Mouse (Mus musculus) midbrain, embryonic 11.5 days (tissue): Measurements from ENCODE around the gene Palld. TPM values are rescaled to one million over a fixed set of nuclear protein-coding genes. Genes with fewer than 3 reads are reported as not detected.
A peak's percentile ranks its signal among the peaks of the same experiment; 100 is the strongest.

ENCODE experiments used
- ATAC-seq: fragments of 200-750 bp; cut with Nextera tagmentation; 2 replicates; pipeline ENCODE4 v1.8.0; 2017; ENCODE audit warnings: moderate TSS enrichment, moderate library complexity; ENCODE audit not compliant: low FRiP score
- DNase-seq: peaks from one replicate; pipeline ENCODE4 v3.0.0; 2015; ENCODE audit warnings: low spot score; ENCODE audit errors: missing footprints
- H3K27ac ChIP-seq: fragments of 300-500 bp; sonication (generic); 2 replicates; pipeline ENCODE4 v1.5.1; 2014; ENCODE audit warnings: low read depth, low read length
- H3K27me3 ChIP-seq: fragments of 300-500 bp; sonication (generic); 2 replicates; pipeline ENCODE4 v1.6.1; 2014; ENCODE audit warnings: mild to moderate bottlenecking, low read length, moderate library complexity, mixed read lengths; ENCODE audit not compliant: control insufficient read depth, insufficient read depth
- H3K36me3 ChIP-seq: fragments of 300-500 bp; sonication (generic); 2 replicates; pipeline ENCODE4 v1.6.1; 2014; ENCODE audit warnings: mild to moderate bottlenecking, low read length, moderate library complexity, mixed read lengths; ENCODE audit not compliant: control insufficient read depth, insufficient read depth
- H3K4me1 ChIP-seq: fragments of 300-500 bp; sonication (generic); 2 replicates; pipeline ENCODE4 v1.6.1; 2014; ENCODE audit warnings: low read length; ENCODE audit not compliant: control insufficient read depth, insufficient read depth
- H3K4me2 ChIP-seq: fragments of 300-500 bp; sonication (generic); 2 replicates; pipeline ENCODE4 v1.6.1; 2014; ENCODE audit warnings: mild to moderate bottlenecking, moderate library complexity
- H3K4me3 ChIP-seq: fragments of 300-500 bp; sonication (generic); 2 replicates; pipeline ENCODE4 v1.5.1; 2014; ENCODE audit warnings: low read depth, low read length
- H3K9ac ChIP-seq: fragments of 300-500 bp; sonication (generic); 2 replicates; pipeline ENCODE4 v1.6.1; 2014; ENCODE audit warnings: low read length
- H3K9me3 ChIP-seq: fragments of 300-500 bp; sonication (generic); 2 replicates; pipeline ENCODE4 v1.6.1; 2016; ENCODE audit warnings: low read length; ENCODE audit not compliant: control insufficient read depth
- WGBS: fragments of 180-500 bp; shearing (Covaris S2); extraction: QIAGEN DNeasy Blood & Tissue Kit; methylation state at CpG from one replicate; pipeline ENCODE4 v1.1.7; 2014; 5-methylcytosine and 5-hydroxymethylcytosine counted together
- polyA plus RNA-seq: library from polyadenylated mRNA; unstranded; fragments of >200 nt; fragmentation: Nextera tagmentation; extraction: Ambion mirVana; gene quantifications from 2 replicates; pipeline ENCODE4 v1.2.1, GENCODE M21; 2014

The Palld gene
- polyA plus RNA-seq, 1 experiment from 2014 or later, result 40.4 TPM

DNA sequence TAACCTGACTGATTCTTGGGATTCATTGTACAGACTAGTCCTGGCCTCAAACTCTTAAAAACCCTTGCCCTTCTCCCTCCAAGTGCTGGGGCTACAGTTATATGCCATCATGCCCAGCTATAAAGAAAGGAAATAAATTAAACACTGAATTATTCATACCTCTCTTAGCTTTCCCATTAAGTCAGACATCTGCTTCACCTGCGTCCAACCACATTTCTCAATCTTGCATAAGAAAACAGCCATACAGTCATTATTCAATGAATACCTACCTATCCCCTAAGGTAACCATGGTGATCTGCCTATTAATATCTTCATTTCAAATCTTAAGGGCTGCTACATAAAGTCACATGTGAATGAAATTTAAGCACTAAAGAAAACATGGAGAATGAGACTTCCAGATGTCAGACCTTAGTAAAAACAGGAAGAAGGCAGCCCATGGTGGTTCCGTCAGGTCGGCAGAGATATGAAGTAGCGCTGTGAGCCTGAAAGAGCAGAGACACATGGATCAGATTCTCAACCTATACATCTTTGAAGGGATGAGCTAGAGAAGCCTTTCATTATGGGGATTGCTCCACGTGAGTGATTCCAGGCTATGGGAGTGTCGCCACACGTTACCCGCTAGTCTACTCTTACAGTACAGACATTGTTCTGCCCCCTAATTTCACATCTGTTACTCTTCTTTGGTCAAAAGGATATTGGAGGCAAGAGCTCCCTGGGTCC lies 193.7 kb downstream of the Palld start:
- peaks cover 2% of the 10 kb centered on the region; the same call in 1 of the 2 replicates for H3K4me1 ChIP-seq
- no peaks in the 10 kb centered on the region for H3K9me3 ChIP-seq
- H3K9ac ChIP-seq, result no peak overlapping the region
- no peak overlapping the region for H3K27ac ChIP-seq
- H3K36me3 ChIP-seq, result no peaks in the 10 kb centered on the region
- 77% methylated on average over 8 of the region's 8 CpGs for WGBS
- DNase-seq, result no peak
- no peaks in the 10 kb centered on the region for H3K27me3 ChIP-seq
- no peak overlapping the region for H3K4me2 ChIP-seq
- H3K4me3 ChIP-seq, result no peak overlapping the region
- ATAC-seq, result peak; percentile 63

DNA sequence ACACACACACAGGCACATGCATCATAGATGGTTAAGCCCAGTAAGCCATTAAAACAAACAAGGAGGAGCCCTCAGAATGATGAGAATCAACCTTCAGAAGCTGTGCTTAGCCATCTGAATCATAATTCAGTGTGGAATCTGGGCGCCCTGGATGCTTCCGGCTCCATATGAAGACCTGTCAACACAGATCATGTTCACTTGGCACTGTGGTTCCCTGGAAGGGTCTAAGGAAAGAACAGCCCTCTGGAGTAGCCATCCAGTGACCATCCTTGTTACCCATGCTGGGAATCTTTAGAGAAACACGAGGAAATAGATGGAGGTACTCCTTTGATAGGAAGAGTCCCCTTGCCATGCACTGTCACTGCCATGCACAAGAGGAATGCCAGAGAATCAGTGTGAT lies 197.0 kb downstream of the Palld start:
- Histone ChIP-seq H3K9ac (no peak overlapping the region), H3K27me3 (no peaks in the 10 kb centered on the region), H3K27ac (no peak overlapping the region), H3K4me2 (no peak overlapping the region), H3K4me3 (no peak overlapping the region), H3K4me1 (peaks cover 12% of the 10 kb centered on the region), H3K36me3 (peaks cover 9% of the 10 kb centered on the region; the same call in 1 of the 2 replicates), H3K9me3 (no peaks in the 10 kb centered on the region)
- DNase-seq (no peak), ATAC-seq (no peak)
- WGBS, result 92% methylated on average over 3 of the region's 3 CpGs

DNA sequence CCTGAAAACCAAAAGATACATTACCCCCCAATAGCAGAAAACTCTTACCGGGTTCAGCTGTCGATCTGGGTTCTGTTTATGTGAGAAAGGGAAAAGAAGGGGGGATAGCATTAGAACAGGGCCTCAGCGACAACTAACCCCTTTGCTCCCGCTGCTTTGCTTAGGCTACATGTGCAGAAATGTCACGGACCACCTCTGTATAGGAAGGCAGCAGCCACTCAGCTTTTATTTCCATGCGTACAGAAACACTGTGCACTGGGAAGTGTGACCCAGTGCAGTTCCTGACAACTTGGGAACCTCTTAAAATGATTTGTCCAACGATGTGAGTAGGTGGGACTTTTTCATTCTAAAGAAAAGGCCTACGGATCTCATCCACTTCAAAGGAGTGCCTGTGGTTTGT lies 200.4 kb downstream of the Palld start:
- peaks cover 10% of the 10 kb centered on the region; the same call in 1 of the 2 replicates for H3K36me3 ChIP-seq
- WGBS, result 72% methylated on average over 8 of the region's 8 CpGs
- ATAC-seq, result no peak

DNA sequence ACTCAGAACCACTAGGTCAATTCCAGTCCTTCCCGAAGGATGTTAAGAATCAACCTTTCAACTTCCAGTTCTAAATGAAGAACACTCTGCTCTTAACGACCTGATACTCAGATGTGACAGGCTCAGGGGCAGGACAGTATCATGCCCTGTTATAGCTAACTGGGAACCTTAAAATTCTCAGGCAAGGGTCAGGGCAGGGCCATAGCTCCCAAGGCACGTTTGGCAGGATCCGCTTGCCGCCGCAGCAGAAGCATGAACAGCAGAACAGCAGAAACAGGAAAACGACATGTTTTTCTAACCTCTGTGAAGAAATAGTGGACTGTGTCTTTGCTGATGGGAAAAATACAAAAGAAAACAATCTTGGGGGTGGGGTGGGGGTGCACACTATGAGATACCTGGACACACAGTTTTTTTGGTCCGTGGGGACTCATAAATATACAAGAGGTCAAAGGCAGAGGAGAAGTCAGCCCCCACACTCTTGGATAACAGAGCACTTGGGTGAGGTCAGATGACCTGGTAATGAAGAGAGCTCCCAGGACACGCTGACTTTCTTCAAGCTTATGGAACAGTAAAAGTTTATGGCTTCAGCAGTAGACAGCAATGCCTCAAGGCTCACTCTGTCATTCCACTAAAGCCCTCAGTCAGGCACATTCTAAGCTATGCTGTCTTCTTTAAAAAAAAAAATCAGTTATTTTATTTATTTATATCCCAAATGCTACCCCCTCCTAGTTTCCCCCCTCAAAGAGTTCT lies 201.4 kb downstream of the Palld start:
- 87% methylated on average over 9 of the region's 9 CpGs for WGBS
- Histone ChIP-seq H3K4me2 (no peak overlapping the region), H3K27me3 (no peaks in the 10 kb centered on the region), H3K9me3 (no peaks in the 10 kb centered on the region), H3K4me1 (peaks cover 12% of the 10 kb centered on the region), H3K27ac (no peak overlapping the region), H3K9ac (no peak overlapping the region), H3K36me3 (peaks cover 10% of the 10 kb centered on the region; the same call in 1 of the 2 replicates), H3K4me3 (no peak overlapping the region)
- DNase-seq, result no peak
- no peak for ATAC-seq

More for the DNA sequence above, 200.4 kb downstream of the Palld start:
- H3K9me3 ChIP-seq, result no peaks in the 10 kb centered on the region
- no peak for DNase-seq
- H3K27ac ChIP-seq, result no peak overlapping the region
- H3K4me2 ChIP-seq, result no peak overlapping the region
- H3K27me3 ChIP-seq, result no peaks in the 10 kb centered on the region
- peaks cover 12% of the 10 kb centered on the region for H3K4me1 ChIP-seq
- H3K4me3 ChIP-seq, result no peak overlapping the region
- no peak overlapping the region for H3K9ac ChIP-seq

DNA sequence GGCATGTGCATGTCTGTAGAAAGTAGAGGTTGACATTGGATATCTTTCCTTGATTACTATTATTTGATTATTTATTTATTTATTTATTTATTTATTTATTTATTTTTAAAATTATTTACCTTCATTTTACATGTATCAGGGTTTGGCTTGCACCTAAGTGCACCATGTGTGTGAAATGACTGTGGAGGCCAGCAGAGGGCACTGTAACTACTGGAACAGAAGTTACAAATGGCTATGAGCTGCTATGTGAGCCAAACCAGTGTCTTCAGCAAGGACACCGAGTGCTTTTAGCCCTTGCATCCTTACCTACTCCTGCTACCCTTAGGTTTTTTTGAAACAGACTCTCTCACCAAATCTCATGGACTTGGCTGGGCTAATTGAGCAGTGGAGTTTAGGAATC lies 202.2 kb downstream of the Palld start:
- no peak for DNase-seq
- H3K4me2 ChIP-seq, result no peak overlapping the region
- no peak overlapping the region for H3K27ac ChIP-seq
- WGBS, result 86% methylated on average over 1 of the region's 1 CpGs
- H3K27me3 ChIP-seq, result no peaks in the 10 kb centered on the region
- peaks cover 12% of the 10 kb centered on the region for H3K4me1 ChIP-seq
- H3K9ac ChIP-seq, result no peak overlapping the region
- no peak overlapping the region for H3K4me3 ChIP-seq
- H3K36me3 ChIP-seq, result peaks cover 10% of the 10 kb centered on the region; the same call in 1 of the 2 replicates
- H3K9me3 ChIP-seq, result no peaks in the 10 kb centered on the region
- no peak for ATAC-seq

DNA sequence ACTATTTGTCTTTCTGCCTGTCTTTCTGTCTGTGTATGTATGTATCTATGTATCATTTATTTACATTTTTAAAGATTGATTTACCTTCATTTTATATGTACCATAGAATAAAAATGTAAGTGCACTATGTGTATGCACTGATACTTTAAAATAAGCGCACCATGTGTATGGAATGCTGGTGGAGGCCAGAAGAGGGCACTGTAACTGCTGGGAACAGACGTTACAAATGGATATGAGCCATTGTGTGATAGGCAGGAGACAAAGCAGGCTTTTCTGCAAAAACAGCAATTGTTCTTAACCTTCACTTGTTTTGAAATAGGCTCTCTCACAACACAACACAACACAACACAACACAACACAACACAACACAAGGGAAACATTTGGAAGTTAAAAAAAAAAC lies 203.5 kb downstream of the Palld start:
- H3K9me3 ChIP-seq, result no peaks in the 10 kb centered on the region
- no peak for ATAC-seq
- peaks cover 10% of the 10 kb centered on the region; the same call in 1 of the 2 replicates for H3K36me3 ChIP-seq
- no peak overlapping the region for H3K9ac ChIP-seq
- H3K4me3 ChIP-seq, result no peak overlapping the region
- peaks cover 12% of the 10 kb centered on the region for H3K4me1 ChIP-seq
- H3K4me2 ChIP-seq, result no peak overlapping the region
- 78% methylated on average over 2 of the region's 2 CpGs for WGBS
- DNase-seq, result no peak
- H3K27me3 ChIP-seq, result no peaks in the 10 kb centered on the region
- H3K27ac ChIP-seq, result no peak overlapping the region

DNA sequence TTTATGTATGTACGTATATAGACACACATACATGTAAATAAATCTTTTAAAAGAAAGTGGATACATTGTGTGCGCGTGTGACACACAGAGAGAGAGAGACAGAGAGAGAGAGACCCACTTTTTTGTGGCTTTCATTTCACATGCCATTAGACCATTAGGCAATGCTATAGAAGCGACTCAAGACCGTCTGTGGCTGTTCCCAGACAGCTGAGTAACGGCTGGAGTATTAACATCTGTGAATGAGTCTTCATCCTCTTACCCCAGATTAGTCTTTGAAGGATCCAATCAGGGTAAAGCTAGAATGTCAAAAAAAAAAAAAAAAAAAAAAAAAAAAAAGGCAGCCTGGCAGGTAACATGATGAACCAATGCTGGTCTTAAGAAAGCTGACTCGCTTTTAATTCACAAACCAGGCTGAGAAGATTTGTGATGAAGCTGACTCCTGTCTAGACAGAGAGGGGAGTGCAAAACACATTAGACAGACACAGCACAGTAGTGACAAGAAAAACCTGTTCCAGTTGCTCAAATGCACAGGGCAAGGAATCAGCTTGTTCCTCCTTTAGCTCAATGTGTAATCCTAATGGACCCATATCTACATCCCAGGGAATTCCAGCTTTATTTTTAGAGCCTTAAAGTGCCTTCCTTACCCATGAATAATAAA lies 204.6 kb downstream of the Palld start:
- no peaks in the 10 kb centered on the region for H3K9me3 ChIP-seq
- H3K27ac ChIP-seq, result no peak overlapping the region
- H3K9ac ChIP-seq, result no peak overlapping the region
- no peak overlapping the region for H3K4me2 ChIP-seq
- WGBS, result 80% methylated on average over 7 of the region's 7 CpGs
- no peaks in the 10 kb centered on the region for H3K27me3 ChIP-seq
- peaks cover 8% of the 10 kb centered on the region for H3K4me1 ChIP-seq
- no peak for DNase-seq
- ATAC-seq, result no peak
- peaks cover 10% of the 10 kb centered on the region; the same call in 1 of the 2 replicates for H3K36me3 ChIP-seq
- no peak overlapping the region for H3K4me3 ChIP-seq

DNA sequence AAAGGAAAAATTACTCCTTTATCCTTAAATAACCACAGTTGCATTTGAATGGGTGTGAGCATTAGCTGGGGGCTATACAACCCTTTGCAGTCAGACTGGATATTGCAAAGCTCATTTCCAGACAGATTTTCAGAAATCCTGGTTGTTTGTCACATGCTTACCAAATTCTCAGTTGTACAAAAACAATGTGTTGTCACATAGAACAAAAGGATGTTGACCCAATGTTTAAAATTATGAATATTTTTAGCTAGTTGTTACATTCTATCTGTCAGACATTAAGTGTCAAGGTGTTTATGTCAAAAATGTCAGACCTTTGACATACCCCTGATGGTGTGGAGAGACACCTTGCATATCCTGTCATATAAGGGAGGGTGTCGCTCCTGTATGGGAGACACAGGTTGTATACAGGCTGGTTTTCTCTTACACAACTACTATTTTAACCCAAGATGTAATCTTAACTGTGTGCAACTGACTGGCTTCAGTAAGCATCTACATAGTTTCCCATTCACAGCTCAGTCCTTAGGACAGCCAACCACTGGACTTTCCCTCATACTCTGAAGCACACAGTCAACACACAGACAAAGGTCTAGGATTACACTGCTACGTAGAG lies 205.5 kb downstream of the Palld start:
- H3K4me3 ChIP-seq, result no peak overlapping the region
- ATAC-seq, result no peak
- H3K27ac ChIP-seq, result no peak overlapping the region
- H3K27me3 ChIP-seq, result no peaks in the 10 kb centered on the region
- peaks cover 10% of the 10 kb centered on the region; the same call in 1 of the 2 replicates for H3K36me3 ChIP-seq
- no peak overlapping the region for H3K9ac ChIP-seq
- 92% methylated on average over 2 of the region's 2 CpGs for WGBS
- H3K4me1 ChIP-seq, result peaks cover 3% of the 10 kb centered on the region; the same call in 1 of the 2 replicates
- DNase-seq, result no peak
- H3K4me2 ChIP-seq, result no peak overlapping the region
- H3K9me3 ChIP-seq, result no peaks in the 10 kb centered on the region
